Mouse (Mus musculus) gastrocnemius, adult 2 months (tissue): ENCODE measurements around the gene Hist1h2ab. TPM values are rescaled to one million over a fixed set of nuclear protein-coding genes. Genes with fewer than 3 reads are reported as not detected.

ENCODE experiments used
- DNase-seq: peaks from one replicate; pipeline ENCODE4 v3.0.0; 2022
- H3K27ac ChIP-seq: fragments of 200-600 bp; 2 replicates; pipeline ENCODE4 v1.8.1; 2022; ENCODE audit warnings: mild to moderate bottlenecking
- H3K4me3 ChIP-seq: fragments of 200-600 bp; 2 replicates; pipeline ENCODE4 v1.8.1; 2022; ENCODE audit warnings: mild to moderate bottlenecking, moderate library complexity
- CTCF ChIP-seq: fragments of 200-600 bp; IDR thresholded peaks from 2 replicates; pipeline ENCODE4 v1.8.1; 2022; ENCODE audit warnings: antibody characterized with exemption, mild to moderate bottlenecking, moderate library complexity
- intact Hi-C: fragments of 180-260 bp; cut with DNase I; formaldehyde crosslinking; loops from one replicate; pipeline ENCODE4 v1.15.1; 2025
- microRNA-seq: library from miRNA; unstranded; fragments of <30 nt; microRNA quantifications from one replicate; pipeline ENCODE4 v1.2.0, GENCODE M21; 2021
- total RNA-seq, 2 experiments: library from RNA; stranded (reverse); gene quantifications; 2 replicates each; pipeline ENCODE4 v1.2.3; 2021

Gene Hist1h2ab
- total RNA-seq, 2 experiments from 2014 or later: 1.9 TPM; not detected in 1

DNA sequence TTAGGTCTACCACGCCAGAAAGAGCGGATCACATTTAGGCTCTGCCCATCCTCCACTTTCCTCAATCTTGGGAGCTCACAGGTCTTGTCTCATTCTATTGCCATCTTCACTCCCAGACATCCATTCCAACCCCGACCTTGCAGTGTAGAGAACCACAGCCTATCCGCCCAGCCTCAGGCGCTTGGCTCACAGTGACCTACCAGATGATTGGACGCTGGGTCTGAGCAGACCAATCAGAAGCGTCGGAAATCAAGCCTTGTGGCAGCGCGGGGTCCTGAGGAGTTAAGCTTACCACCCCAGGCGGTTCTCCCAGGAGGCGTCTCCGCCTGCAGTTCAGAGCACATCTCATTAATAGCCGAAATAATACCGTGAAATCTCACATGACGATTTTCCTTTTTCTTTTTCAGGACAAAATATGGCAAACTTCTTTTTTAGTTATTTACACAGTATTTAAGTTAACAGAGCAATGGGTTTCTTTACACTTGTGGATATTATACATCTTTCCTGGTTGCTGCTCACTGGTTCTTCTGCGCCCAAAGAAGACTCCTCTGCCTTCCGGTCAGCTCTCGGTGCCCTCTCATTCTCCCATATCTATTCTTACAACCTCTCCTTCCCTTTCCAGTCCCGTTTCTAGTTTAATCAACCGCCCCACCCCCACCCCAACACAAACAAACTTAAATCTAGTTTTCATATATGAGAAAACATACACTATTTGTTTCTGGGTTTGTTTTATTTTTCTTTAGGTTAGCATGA lies 21.8 kb downstream of the Hist1h2ab start:
- no peak for TF ChIP-seq CTCF
- DNase-seq: peak; percentile 29
- H3K27ac ChIP-seq: no peak overlapping the region
- H3K4me3 ChIP-seq: peak overlapping the region; percentile 28
- intact Hi-C loops: no loop called here

DNA sequence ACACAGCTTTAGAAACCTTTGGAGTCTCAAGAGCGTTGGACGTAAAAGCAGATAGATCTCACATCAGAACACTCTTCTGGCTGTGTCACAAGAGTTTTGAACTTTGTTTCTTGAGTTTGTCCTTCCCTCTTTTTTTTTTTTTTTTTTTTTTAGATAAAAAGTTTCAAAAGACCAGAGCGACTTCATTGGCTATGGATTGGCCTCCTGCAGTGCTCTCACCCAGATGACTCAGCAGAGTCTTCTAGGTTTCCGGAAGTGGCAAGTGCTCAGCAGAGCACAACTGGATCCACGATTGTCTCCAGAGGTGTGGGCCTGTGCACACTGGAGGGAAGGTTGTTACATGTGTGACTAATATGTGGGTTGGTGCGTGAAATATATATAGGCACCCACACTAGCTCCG lies 27.4 kb downstream of the Hist1h2ab start:
- intact Hi-C loops: no loop called here
- Histone ChIP-seq H3K27ac (no peak overlapping the region), H3K4me3 (no peak overlapping the region)
- no peak for DNase-seq
- TF ChIP-seq CTCF: no peak

DNA sequence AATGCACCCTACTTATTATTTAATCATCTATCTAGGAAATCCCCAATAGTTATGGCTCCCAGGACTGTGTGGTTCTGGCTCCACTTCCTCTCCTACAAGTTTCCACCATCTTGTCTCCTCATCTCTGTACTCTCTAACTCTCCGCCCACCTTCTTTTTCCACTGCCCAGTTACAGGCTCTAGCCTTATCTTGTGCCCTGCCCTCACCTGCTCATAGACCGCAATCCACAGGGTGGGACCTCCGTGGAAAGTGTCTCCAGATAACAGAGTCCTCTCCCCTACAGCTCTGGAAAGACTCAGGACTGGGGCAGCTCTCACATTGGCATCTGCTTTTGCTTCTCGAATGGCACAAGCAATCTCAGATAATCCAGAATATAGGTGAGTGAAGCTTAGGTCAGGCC lies 28.1 kb downstream of the Hist1h2ab start:
- intact Hi-C loops: no loop called here
- Histone ChIP-seq H3K27ac (no peak overlapping the region), H3K4me3 (no peak overlapping the region)
- no peak for DNase-seq
- TF ChIP-seq CTCF: no peak

DNA sequence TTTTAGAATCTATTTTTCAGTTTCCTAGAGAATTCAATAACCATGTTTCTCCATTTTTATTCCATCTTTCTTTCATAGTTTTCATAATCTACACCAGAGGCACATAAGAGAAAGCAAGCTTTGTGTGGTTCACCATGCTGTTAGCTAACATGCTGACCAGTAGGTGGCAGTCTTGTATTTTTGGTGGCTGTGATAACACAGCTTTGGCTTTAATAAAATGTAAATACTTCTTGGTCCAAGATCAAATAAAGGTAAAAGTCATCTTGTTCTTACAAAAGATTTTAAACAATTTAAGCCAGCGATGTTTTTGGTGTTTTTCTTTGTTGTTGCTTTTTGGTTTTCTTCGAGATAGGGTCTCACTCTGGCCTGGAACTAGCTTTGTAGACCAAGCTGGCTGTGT lies 41.6 kb downstream of the Hist1h2ab start:
- TF ChIP-seq CTCF: peak; percentile 79
- Histone ChIP-seq H3K4me3 (no peak overlapping the region), H3K27ac (no peak overlapping the region)
- intact Hi-C loops: no loop called here
- peak; percentile 21 for DNase-seq

DNA sequence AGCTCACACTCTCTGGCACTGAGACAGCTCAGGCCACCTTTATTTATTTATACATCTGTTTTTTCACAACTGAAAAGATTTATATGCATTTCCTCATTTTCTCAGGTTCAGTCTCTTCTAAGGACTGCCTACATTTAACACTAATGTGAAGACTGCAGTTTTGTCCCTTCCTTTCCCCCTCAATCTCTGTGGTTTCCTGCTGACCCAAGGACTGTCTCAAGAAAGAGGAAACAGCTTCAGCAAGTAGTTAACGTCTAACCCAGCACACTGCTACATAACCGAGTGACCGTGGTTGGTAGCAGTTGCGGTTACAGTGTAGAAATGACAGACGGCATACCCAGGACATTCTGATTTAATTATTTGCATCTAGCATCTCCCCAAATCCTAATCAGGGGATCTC lies 48.5 kb downstream of the Hist1h2ab start:
- Histone ChIP-seq H3K4me3 (no peak overlapping the region), H3K27ac (no peak overlapping the region)
- intact Hi-C loops: no loop called here
- TF ChIP-seq CTCF: no peak
- DNase-seq: no peak

Small RNA genes within 50 kb of the gene (microRNA-seq; reads per million reads assigned to microRNA genes)
- gene Gm44314 (not detected), gene Gm44484 (not detected)

Other genes starting within 250 kb of the Hist1h2ab start
- gene Hist1h4h, start 220.1 kb upstream of the Hist1h2ab start, total RNA-seq: 100 to 1,000 TPM; 131 to 139 TPM
- gene Hist1h2af, start 217.2 kb upstream of the Hist1h2ab start, total RNA-seq: 1 to 10 TPM in 1 of 2 experiments, not detected in 1; 2.0 TPM
- gene Hist1h3g, start 215.7 kb upstream of the Hist1h2ab start, total RNA-seq: not detected
- gene Hist1h2bh, start 207.7 kb upstream of the Hist1h2ab start, total RNA-seq: 1 to 10 TPM in 1 of 2 experiments, under 1 TPM in 1; 0.94 to 1.0 TPM
- gene Hist1h3f, start 207.1 kb upstream of the Hist1h2ab start, total RNA-seq: 1 to 10 TPM; 2.9 to 4.0 TPM
- 1 to 10 TPM; 7.8 to 8.7 TPM for gene Hist1h4f, start 199.5 kb upstream of the Hist1h2ab start, total RNA-seq
- gene Hist1h1d, start 197.9 kb upstream of the Hist1h2ab start, total RNA-seq: under 1 TPM; 0.56 to 0.81 TPM
- gene Hist1h3e, start 188.8 kb upstream of the Hist1h2ab start, total RNA-seq: 10 to 100 TPM in 1 of 2 experiments, 1 to 10 TPM in 1; 8.3 to 12.9 TPM
- gene Hist1h2ae, start 179.9 kb upstream of the Hist1h2ab start, total RNA-seq: under 1 TPM in 1 of 2 experiments, not detected in 1; 0.45 TPM
- 1 to 10 TPM; 2.9 to 7.6 TPM for gene Hist1h2bg, start 179.7 kb upstream of the Hist1h2ab start, total RNA-seq
- gene Hist1h2bf, start 176.9 kb upstream of the Hist1h2ab start, total RNA-seq: 1 to 10 TPM; 3.6 to 3.8 TPM
- 1 to 10 TPM; 1.0 to 1.3 TPM for gene Hist1h2ad, start 176.7 kb upstream of the Hist1h2ab start, total RNA-seq
- 1 to 10 TPM; 2.0 to 3.0 TPM for gene Hist1h3d, start 175.4 kb upstream of the Hist1h2ab start, total RNA-seq
- 10 to 100 TPM; 31.0 to 36.0 TPM for gene Hist1h4d, start 169.5 kb upstream of the Hist1h2ab start, total RNA-seq
- gene Hist1h2be, start 130.0 kb upstream of the Hist1h2ab start, total RNA-seq: 10 to 100 TPM; 10.8 to 17.5 TPM
- gene Hist1h1e, start 128.6 kb upstream of the Hist1h2ab start, total RNA-seq: 10 to 100 TPM; 29.1 to 34.0 TPM
- gene Hist1h2ac, start 67.2 kb upstream of the Hist1h2ab start, total RNA-seq: under 1 TPM; 0.84 to 0.92 TPM
- gene Hist1h2bc, start 66.9 kb upstream of the Hist1h2ab start, total RNA-seq: 10 to 100 TPM; 59.1 to 76.4 TPM
- gene Hist1h1t, start 55.3 kb upstream of the Hist1h2ab start, total RNA-seq: not detected
- gene Hist1h4c, start 52.7 kb upstream of the Hist1h2ab start, total RNA-seq: 10 to 100 TPM; 49.8 to 61.2 TPM
- 10 to 100 TPM; 16.0 to 18.7 TPM for gene Hfe, start 40.3 kb upstream of the Hist1h2ab start, total RNA-seq
- 100 to 1,000 TPM; 135 to 164 TPM for gene Hist1h1c, start 12.3 kb upstream of the Hist1h2ab start, total RNA-seq
- gene Hist1h3c, start 5.5 kb upstream of the Hist1h2ab start, total RNA-seq: not detected
- 1 to 10 TPM; 1.1 to 2.3 TPM for gene Hist1h2bb, start 4.4 kb upstream of the Hist1h2ab start, total RNA-seq
- 1 to 10 TPM; 1.6 to 1.8 TPM for gene Hist1h3b, start 1.1 kb downstream of the Hist1h2ab start, total RNA-seq
- gene Hist1h4b, start 5.9 kb downstream of the Hist1h2ab start, total RNA-seq: 1 to 10 TPM; 2.1 to 3.7 TPM
- gene Hist1h4a, start 10.1 kb downstream of the Hist1h2ab start, total RNA-seq: 1 to 10 TPM in 1 of 2 experiments, under 1 TPM in 1; 0.61 to 1.4 TPM
- gene Hist1h3a, start 11.3 kb downstream of the Hist1h2ab start, total RNA-seq: 1 to 10 TPM; 2.9 to 4.2 TPM
- 1 to 10 TPM; 1.2 to 1.5 TPM for gene Hist1h1a, start 12.5 kb downstream of the Hist1h2ab start, total RNA-seq
- not detected for gene Trim38, start 18.8 kb downstream of the Hist1h2ab start, total RNA-seq
- not detected for gene Slc17a2, start 55.9 kb downstream of the Hist1h2ab start, total RNA-seq
- not detected for gene Slc17a3, start 88.3 kb downstream of the Hist1h2ab start, total RNA-seq
- gene Slc17a1, start 116.6 kb downstream of the Hist1h2ab start, total RNA-seq: not detected
- not detected for gene Slc17a4, start 163.9 kb downstream of the Hist1h2ab start, total RNA-seq
- not detected for gene Hist1h2ba, start 183.0 kb downstream of the Hist1h2ab start, total RNA-seq
- gene Hist1h2aa, start 183.3 kb downstream of the Hist1h2ab start, total RNA-seq: not detected
- not detected for gene Scgn, start 240.1 kb downstream of the Hist1h2ab start, total RNA-seq